Mouse (Mus musculus) fibroblast of lung, adult 2 months (primary cell): ENCODE data around the gene Pdgfra.

ENCODE experiments used
- DNase-seq: peaks from one replicate; pipeline ENCODE4 v3.0.0-alpha.2; 2011; ENCODE audit warnings: low read depth

Gene Pdgfra

DNA sequence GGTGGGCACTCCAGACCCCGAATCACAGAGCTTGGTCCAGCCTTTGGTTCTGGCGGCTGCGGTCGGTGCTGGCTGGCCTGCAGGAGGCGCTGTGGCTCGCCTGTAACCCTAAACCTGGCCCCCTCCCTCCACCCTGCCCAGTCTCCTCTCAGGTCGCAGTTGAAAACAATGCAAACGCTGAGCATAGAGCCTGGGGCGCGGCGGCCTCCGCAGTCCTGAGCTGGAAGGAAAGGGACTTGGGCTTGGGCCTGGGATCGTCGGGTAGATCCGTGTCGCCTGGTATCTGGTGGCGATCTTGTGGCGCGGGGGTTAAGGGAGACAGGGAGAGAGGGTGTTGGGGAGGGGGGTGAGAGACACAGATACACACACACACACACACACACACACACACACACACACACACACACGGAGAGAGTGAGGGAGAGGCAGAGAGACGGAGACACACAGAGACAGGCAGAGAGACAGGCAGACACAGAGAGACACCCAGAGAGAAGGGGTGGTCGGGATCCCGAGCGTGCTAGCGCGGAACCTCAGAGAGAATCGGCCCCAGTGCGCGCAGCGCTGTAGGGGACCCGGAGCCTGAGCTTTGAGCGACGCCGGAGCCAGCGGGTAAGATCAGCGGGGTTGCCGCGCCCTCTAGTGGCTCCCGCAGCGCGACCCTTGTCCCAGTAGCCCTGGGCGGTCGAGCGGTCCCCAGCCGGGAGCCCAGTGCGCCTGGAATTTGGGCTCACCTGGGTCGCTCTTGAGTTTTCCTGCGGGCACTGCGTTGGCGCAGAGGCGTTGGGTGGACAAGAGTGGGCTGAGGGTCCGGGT is 3.9 kb downstream of the Pdgfra start:
- no peak for DNase-seq

DNA sequence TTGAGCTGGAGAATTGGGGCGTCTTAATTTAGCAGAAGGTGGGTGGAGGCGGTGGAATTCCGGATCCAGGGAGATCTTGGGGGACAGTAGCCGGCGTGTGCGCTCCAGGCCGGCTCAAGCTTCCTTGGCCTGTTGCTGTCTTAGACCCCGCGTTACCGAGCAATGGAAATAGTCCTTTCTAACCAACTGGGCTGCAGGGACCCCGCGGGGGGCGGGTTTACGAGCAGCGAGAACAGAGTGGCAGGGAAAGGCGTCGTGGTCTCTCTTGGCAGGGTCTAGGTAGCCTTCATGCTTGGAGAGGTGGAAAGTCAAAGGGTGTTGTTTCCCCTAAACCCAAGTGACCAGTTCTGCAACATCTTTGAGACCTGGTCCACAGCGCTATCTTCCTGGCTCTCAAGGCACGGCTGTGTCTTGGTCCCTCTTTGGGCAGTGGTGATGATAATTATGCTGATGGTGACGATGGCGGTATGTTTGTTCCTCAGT is 4.5 kb downstream of the Pdgfra start:
- DNase-seq, result no peak

DNA sequence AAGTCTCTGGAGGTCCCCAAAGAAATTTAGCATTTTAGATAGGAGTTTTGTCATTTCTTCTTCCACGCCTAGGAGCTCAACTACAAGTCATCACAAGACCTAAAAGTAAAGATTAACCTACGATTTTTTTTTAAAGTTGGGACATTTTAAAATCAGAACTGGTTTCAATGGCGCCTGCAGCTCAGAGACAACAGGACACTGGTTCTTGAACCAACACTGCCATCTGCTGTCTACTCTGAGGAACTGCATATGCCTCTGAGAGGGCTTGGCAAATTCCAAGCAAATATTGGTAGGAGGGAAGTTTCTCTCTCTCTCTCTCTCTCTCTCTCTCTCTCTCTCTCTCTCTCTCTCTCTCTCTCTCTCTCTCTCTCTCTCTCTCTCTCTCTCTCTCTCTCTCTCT is 4.9 kb downstream of the Pdgfra start:
- DNase-seq, result no peak

DNA sequence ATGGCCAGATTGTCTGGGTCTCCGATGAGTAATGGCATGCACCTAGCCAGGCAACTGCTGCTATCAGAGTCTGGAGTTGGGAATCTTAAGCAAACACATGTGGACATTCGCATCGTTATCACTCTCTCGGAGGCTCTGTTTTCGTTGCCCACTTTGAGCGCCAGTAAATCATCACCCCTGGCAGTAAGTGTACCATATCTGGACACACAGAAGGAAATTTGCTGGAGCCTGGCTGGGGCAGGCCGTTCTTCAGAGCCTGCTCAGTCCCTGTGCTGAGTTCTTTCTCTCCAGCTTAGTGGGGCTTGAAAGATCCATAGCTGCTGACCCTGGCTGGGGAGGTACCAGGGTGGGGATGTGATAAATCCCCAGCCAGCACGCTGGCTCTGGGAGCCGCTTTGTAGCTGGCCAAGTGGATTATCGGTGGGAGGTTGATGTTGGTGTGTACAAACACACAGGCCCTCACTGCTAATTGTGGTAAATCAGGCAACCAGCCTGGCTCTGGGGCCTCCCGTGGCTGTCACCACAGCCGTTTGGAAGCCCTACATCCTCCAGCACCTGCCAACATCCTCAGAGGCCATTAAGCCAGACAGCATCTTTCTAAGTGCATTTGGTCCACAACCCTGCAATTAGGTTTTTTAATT is 8.6 kb downstream of the Pdgfra start:
- no peak for DNase-seq

DNA sequence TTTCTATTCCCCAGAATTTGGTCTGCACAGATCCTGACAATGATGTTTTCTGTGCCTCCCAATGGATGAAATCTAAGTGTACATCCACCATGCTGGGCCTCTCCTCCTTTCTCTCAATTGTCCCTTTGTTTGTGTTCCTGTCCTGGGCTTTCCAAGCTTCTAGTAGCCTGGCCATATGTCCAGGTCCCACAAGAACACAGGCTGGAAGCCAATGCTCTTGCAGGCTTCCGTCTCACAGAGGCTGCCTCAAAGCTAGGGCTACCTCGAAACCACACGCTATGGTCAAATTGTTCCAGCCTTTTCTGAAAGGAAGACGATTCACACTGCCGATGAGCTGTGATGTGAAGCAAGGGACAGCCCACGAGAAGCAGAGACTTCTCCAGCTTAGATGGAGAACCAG is 9.5 kb downstream of the Pdgfra start:
- DNase-seq, result no peak

DNA sequence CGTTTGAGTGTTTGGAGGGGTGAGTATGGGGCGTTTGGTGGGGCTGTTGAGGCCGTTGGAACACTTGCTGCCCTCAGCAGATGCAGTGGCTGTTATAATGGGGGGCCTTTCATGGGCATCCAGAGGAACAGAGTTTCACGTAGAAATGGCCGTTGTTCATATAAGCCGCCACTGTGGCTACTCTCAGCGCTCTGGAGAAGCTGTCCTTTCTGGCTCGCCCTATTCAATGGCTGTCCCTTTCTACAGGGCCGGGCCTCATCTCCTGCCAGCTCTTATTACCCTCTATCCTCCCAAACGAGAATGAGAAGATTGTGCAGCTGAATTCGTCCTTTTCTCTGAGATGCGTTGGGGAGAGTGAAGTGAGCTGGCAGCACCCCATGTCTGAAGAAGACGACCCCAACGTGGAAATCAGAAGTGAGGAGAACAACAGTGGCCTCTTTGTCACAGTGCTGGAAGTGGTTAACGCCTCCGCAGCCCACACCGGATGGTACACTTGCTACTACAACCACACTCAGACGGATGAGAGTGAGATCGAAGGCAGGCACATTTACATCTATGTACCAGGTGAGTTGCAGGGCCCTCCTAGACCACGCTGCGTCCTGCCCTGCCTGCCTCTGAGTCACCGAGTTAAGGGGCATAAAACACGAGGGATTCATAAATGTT is 11.3 kb downstream of the Pdgfra start:
- DNase-seq, result no peak

DNA sequence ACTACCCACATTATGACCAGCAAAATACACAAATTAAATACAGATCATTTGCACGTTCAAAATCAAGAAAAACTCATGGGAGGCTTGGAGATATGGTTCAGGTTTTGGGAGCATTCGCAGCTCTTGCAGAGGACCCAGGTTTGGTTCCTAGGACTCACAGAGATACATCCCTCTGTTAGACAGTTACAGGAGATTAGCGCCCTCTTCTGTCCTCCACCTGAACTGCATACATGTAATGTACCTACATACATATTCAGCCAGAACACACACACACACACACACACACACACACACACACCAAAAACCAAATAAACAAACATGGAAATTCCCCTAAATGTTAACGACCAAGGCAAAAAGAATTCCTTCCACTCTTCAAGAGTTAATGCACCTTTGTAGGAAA is 12.6 kb downstream of the Pdgfra start:
- no peak for DNase-seq

DNA sequence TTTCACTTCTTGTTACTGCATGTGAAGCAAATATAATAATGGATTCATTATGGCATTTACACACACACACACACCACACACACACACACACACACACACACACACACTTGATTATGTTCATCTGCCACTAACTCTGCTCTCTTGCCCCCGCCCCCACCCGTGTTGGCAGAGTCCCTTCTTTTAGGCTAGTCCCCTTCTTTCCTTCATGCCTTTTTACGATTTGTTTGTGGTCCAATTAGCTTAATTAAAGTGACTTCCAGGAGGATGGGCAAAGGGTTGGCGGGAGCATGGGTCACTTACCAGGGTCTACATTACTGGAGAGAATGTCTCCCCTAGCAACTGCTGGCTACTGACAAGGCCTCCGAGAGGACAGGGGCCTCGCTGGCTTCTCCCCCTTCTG is 17.7 kb downstream of the Pdgfra start:
- no peak for DNase-seq

DNA sequence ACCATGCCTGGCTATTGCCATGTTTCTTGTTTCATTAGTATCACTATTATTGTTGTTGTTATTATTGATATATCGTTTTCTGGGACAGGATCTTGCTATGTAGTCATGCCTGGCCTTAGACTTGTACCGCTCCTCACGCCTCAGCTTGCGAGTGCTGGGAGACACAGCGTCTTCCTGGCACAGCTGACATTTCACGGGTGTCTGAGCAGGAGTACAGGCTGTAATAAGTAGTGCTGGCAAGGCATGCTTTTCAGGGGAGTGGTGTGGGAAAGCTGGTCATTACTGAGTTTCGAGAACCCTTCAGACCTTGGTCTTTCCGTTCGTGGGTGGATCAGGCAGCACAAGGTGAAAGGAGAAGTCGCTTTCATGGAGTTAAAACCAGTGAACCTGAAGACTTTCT is 19.8 kb downstream of the Pdgfra start:
- no peak for DNase-seq

DNA sequence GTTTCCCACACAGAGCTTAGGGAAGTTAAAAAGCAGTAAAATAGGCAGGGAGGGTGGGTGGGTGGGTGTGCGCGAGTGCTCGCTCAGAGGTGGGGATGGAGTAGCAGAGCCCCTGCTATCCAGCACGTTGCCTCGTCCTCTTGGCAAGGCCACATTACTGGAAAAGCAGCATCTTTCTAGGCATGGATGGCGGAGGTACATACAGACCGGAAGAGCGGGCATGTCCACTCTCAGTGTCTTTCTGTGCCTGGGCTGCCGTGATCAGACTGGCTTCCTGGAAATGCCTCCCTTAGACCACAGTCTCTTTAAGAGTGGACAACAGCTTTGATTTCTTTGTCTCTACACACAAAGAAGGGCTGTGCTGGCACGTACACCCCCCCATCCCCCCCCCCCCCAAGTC is 27.2 kb downstream of the Pdgfra start:
- DNase-seq, result no peak

DNA sequence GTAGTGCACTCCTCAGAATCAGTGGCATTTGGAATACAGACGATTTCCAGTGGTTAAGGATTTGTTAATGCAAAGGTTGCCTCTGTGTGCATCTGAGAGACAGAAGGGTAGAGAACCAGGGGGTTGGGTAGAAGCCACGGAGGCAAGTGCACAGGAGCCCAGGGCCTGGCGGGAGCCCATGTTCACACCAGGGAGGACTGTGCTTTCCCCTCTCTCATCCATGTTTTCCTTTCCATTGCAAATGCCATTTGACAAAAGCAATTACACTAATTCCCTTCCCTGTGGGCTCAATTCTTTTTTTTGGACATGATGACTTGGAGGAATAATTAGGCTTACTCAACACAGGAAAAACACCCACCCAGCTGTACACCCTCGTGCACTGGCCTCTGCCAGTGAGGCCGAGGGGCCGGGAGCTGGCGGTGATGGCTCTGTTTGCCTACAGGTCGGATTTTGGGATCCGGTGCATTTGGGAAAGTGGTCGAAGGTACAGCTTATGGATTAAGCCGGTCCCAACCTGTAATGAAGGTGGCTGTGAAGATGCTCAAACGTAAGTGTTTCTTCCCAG is 27.7 kb downstream of the Pdgfra start:
- no peak for DNase-seq

DNA sequence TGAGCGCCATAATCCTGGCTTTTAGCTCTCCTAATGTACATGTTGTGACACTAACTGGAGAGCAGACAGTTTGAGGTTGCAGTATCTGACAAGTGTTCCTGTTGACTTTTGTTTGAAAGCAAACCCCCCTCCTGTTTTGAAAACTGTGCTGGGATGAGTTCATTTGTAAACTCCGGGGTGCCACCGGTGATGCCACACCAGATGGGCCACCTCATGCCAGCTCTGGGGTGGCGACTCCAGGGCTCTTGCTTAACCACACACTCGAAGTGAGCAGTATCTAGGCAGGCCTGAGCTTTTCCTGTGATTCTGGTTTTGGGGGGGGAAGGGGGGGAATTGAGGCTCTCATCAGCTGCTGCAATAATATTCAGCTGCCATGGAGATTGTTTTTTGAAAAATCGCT is 31.6 kb downstream of the Pdgfra start:
- DNase-seq, result no peak

DNA sequence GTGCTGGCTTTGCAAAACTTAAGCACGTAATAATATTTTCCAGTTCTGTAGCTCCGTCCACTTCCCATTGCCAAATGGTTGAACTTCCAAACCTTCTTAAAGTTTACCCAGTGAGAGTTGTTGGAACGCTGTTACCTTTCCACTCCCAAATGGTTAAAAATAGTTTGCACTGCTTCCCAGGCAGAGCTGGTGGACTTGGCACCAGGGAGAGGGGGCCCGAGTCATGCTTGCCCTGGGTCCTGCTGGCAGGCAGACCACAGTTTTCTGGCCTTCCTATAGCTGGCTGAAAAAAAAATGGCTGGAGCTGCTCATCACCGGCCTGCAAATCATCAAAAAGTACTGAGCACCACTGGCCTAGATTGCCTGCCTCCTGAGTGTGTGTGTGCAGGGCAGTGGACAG is 32.0 kb downstream of the Pdgfra start:
- DNase-seq, result peak; percentile 54

DNA sequence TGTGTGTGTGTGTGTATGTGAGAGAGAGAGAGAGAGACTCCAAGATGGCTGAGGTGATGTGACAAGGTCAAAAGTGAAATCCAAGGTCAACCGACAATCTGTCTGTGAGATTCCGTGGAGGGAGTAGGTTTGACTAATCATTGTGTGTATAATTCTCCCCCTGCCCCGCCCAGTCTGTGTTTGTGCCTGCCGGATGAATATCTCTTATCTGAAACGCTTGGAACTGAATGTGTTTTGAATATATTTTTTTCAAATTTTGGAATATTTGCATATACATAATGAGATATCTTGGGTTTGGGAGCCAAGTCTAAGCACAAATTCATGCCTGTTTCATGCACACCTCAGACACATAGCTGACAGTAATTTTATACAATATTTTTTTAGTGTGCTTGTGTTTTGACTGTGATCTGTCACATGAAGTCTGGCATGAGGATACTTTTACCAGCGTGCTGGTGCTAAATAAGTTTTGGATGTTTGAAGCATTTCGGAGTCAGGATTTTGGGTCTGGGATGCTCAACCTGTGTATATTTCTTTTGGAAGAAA is 32.7 kb downstream of the Pdgfra start:
- no peak for DNase-seq

DNA sequence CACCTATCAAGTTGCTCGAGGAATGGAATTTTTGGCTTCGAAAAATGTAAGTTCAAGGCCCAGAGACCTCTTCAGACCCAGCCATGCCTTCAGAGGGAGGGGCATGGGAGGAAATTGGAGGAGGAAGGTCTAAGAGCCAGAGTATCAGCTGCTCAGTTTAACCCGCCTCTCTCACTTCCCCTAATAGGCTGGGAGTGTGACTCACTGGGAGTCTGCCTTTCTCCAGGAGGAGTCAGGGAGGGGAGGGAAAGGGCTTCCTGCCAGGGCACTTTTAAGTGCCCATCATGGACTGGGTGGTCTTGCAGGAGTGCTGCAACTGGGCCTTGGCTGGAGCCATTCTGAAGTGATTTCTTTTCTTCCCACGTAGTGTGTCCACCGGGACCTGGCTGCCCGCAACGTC is 33.5 kb downstream of the Pdgfra start:
- peak; percentile 66 for DNase-seq

DNA sequence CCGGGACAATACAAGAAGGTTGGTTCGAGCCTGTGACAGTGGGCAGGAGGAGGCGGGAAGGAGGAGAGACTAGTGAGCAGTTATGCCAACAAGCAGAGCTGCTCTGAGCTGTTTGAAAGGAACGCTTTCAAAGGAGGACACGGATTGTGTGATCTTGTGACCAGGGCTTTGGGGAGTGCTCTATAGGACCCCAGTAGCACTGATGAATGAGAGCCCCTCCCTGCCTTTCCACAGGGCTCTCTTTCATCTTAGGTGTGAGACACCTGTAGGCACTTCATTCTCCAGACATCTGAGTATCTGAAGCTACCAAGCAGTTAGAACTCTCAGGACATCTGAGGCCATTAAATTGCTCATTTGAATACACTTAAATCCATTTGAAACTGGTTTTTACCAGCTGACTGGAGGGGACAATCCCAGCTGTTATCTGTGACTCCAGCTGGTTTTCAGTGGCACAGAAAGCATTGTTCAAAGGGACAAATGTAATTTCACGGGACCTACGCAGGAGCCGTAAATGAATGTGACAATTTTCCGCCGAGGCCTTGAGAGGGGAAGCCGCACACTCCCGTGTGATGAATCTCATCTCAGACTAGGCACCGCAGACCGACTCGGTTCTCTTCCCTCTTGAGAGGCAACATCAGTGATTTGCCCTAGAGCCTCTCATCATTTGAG is 37.4 kb downstream of the Pdgfra start:
- DNase-seq, result no peak

DNA sequence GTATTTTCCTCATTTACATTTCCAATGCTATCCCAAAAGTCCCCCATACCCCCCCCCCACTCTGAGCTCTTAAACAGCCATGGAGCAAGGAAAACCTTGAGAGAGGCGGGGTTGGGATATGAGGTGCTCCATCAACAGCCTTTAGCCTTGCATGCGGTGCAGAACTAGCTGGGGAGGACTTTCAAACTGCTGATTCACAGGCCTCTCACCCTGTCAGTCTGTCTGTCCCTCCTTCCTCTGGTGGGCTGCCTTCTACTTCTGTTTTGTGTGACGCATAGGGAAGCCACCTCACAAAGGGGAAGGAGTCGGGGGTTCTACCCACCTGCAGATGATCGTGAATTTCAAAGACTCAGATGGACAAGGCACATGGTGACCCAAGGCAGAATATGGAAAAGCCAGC is 41.0 kb downstream of the Pdgfra start:
- no peak for DNase-seq

DNA sequence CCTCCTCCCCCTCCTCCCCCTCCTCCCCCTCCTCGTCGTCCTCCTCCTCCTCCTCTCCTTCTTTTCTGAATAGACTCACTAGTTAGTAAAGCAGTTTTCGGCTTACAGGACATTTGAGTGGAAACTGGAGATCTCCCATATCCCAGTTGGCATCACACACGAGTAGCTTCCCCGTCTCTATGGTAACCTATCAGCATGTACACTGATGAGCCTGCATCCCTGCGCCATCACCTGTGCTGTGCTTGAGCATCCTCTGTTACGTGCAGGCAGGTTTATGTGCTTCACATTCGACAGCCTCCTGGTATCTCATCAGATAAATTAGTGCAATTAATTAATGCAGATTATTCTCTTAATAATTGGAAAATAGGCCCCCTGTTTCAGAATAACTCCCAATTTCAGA is 46.3 kb downstream of the Pdgfra start:
- no peak for DNase-seq

DNA sequence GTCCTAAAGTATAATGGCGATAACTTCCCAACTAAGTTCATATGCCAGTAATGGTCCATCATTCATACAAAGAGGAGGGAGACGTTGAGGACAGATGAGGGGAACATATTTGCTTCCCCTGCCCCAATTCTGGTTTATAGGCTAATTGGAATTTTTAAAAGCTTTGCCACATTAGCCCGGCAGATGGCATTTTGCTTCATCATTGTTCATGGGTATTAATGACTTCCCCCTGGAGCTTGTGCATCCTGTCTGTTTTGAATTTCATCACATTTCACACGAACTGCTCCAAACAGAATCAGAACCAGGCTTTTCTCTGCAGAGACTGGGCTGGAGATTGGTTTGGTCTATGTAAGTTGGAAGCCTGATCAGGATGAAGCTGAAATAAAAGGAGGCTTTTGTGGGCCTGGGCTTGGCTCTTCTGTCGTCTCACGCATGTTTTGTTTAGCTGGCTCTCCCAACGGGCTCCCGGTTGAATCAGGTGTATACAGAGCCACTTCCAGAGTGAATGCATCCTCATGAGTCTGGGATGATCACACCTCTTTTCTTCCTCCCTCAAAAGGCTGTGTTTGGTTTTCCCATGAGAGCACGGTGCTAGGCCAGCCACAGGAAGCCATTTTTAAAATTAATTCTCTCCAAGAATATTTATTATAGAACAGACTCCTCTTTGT is 47.7 kb downstream of the Pdgfra start:
- no peak for DNase-seq

DNA sequence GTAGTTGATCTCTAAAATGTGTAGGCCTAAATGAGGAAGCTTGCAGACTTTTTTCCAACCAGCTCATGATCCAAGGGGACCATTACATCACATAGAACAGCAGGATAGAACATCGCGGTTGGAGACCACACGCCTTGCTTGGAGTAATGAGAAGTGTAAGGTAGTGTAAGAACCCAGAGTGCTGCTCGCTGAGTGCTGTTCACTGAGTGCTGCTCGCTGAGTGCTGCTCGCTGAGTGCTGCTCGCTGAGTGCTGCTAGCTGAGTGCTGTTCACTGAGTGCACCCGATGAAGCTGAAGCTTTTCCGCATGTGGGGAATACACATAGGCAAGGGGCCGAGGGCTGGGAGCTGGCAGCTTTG is 48.3 kb downstream of the Pdgfra start:
- DNase-seq, result no peak

DNA sequence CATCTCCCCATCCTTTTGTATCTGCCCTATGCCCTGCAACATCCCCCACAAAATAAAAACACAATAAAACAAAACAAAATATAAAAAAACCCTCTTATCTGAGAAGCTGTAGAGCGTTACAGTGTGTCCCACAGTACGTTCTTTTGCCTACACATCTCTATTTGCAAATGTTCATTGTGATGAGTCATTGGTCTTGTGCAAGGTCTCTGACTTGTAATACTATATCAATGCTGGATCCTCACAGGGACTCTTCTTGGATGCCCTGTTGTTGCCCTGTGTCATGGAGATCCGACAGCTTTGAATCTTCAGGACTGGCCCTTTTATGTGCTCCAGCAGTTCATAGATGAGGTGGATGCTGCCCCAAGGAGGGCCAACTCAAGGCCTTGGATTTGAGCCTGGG is 55.8 kb downstream of the Pdgfra start:
- DNase-seq, result no peak

DNA sequence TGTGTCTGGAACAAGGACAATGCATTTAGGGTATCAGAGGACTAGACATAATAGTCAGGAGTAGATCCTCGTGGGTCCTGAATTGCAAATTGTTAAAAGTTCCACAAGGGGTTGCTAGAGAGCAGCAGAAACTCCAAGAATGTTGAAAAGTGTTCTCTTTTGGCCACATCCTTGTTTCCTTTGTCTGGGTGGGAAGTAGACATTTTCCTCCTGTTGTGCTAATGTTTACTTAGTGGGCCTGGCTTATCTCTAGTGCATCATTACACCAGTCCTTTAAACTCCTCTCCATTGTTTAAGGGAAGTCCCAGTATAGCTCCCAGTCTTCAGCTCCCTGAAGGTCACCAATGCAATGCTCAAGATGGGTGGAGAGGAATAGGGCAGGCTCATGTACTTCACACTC is 57.9 kb downstream of the Pdgfra start:
- DNase-seq, result no peak
